Mouse (Mus musculus) midbrain, embryonic 12.5 days (tissue): ENCODE measurements at regions not wholly inside any gene's neighbourhood (a gene's known extent, or its start where the extent isn't known, plus 50 kb on each side); places are given as distances from the start of the nearest gene placed in this dataset.
"Not testable (repeated sequence)": the region's sequence is repeated elsewhere in the genome, so short reads cannot be mapped to it uniquely, and the experiment has no call there.

Experiments
- ATAC-seq: fragments of 200-750 bp; cut with Nextera tagmentation; 2 replicates; pipeline ENCODE4 v1.8.0; 2017; ENCODE audit warnings: low read depth, moderate TSS enrichment, moderate library complexity; ENCODE audit not compliant: low FRiP score
- H3K27ac ChIP-seq: fragments of 300-500 bp; sonication (generic); replicated peaks from 2 replicates; pipeline ENCODE4 v1.5.1; 2016; ENCODE audit warnings: mild to moderate bottlenecking
- H3K27me3 ChIP-seq: fragments of 300-500 bp; sonication (generic); 2 replicates; pipeline ENCODE4 v1.6.1; 2016; ENCODE audit warnings: mild to moderate bottlenecking
- H3K36me3 ChIP-seq: fragments of 300-500 bp; sonication (generic); 2 replicates; pipeline ENCODE4 v1.6.1; 2016
- H3K4me1 ChIP-seq: fragments of 300-500 bp; sonication (generic); 2 replicates; pipeline ENCODE4 v1.6.1; 2016
- H3K4me2 ChIP-seq: fragments of 300-500 bp; sonication (generic); replicated peaks from 2 replicates; pipeline ENCODE4 v1.6.1; 2016; ENCODE audit warnings: mild to moderate bottlenecking, moderate library complexity
- H3K4me3 ChIP-seq: fragments of 300-500 bp; sonication (generic); 2 replicates; pipeline ENCODE4 v1.5.1; 2016; ENCODE audit warnings: mild to moderate bottlenecking
- H3K9ac ChIP-seq: fragments of 300-500 bp; sonication (generic); replicated peaks from 2 replicates; pipeline ENCODE4 v1.6.1; 2016; ENCODE audit warnings: mild to moderate bottlenecking, moderate library complexity
- H3K9me3 ChIP-seq: fragments of 300-500 bp; sonication (generic); 2 replicates; pipeline ENCODE4 v1.6.1; 2016; ENCODE audit warnings: mild to moderate bottlenecking
- WGBS: fragments of 180-500 bp; shearing (Covaris S2); methylation state at CpG from one replicate; pipeline ENCODE4 v1.1.7; 2016; 5-methylcytosine and 5-hydroxymethylcytosine counted together

GRCm38 (mm10) chr10:36884198-36884597 is 90.1 kb upstream of the Hdac2 start:
- WGBS = 80% methylated on average over 2 of the region's 2 CpGs
- Histone ChIP-seq H3K9me3 (no peaks in the 10 kb centered on the region), H3K27me3 (no peaks in the 10 kb centered on the region), H3K4me1 (no peaks in the 10 kb centered on the region), H3K9ac (no peak overlapping the region), H3K36me3 (no peaks in the 10 kb centered on the region), H3K4me3 (no peak overlapping the region), H3K4me2 (no peak overlapping the region), H3K27ac (no peak overlapping the region)
- ATAC-seq = no peak

DNA sequence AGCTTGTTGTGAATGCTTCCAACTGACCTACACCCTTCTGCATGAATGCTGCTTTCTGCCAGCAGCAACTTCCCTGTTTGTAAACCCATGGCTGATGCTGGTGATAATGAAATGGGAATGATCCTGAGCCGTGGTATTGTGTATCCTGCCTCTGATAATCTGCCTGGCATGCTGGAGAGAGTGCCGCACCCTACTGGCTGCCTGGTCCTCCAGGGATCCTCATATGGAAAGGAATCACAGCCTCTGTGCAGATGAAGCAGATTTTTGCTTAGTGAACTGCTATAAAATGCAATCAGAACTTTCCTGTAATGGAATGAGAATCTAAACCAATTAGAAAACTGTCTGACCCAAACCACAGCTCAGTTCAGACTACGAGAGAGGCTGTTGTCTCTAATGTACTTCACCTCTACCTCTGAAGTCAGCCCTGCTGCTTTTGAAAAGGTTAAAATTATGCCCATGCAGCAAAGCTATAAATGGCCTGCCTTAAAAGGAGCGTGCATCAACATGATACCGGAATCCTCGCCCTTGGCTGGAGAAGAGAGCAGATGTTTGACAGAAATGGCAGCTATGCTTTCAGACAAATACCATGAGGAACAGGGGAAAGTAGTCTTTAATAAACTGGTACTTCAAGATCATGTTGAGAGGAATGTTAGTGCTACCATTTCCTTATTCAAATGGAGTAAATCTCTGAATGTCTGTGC is 76.3 kb upstream of the Hdac2 start:
- no peak overlapping the region for H3K9ac ChIP-seq
- H3K4me2 ChIP-seq = no peak overlapping the region
- WGBS = 76% methylated on average over 6 of the region's 6 CpGs
- no peak for ATAC-seq
- H3K4me3 ChIP-seq = no peak overlapping the region
- no peak overlapping the region for H3K27ac ChIP-seq
- H3K36me3 ChIP-seq = no peaks in the 10 kb centered on the region
- H3K27me3 ChIP-seq = no peaks in the 10 kb centered on the region
- H3K9me3 ChIP-seq = no peaks in the 10 kb centered on the region
- no peaks in the 10 kb centered on the region for H3K4me1 ChIP-seq

DNA sequence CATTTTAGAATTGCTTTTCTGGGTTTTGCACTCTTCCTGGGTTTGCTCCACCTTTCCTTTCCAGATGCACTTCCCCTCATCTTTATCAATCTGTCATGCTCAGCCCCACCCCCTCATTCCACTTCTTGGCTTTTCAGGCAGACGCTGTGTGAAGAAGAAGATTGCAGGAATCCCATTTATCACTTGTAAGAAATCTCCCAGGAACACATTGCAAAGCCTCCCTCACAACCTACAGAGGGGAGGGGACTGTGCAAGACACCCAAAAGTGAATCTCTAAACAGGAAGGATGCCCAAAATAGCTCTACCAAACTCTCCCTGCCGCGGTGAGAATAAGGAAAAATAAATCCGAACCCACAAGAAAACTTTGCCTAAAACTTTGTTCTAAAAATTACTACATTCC is 65.5 kb upstream of the Hdac2 start:
- Histone ChIP-seq H3K9ac (no peak overlapping the region), H3K27ac (no peak overlapping the region), H3K4me1 (no peaks in the 10 kb centered on the region), H3K4me2 (no peak overlapping the region), H3K27me3 (no peaks in the 10 kb centered on the region), H3K4me3 (no peak overlapping the region), H3K9me3 (no peaks in the 10 kb centered on the region), H3K36me3 (no peaks in the 10 kb centered on the region)
- 80% methylated on average over 4 of the region's 4 CpGs for whole genome bisulfite sequencing
- ATAC-seq = no peak

GRCm38 (mm10) chr10:36918037-36918436 is 56.3 kb upstream of the Hdac2 start:
- ATAC-seq = 0 out of 2 replicates have a peak, but pooled peaks have one; percentile 41
- H3K36me3 ChIP-seq, H3K27ac ChIP-seq, H3K9ac ChIP-seq, H3K4me2 ChIP-seq, H3K27me3 ChIP-seq, H3K4me3 ChIP-seq, H3K4me1 ChIP-seq, H3K9me3 ChIP-seq: not testable (repeated sequence)
- 70% methylated on average over 2 of the region's 2 CpGs for WGBS

DNA sequence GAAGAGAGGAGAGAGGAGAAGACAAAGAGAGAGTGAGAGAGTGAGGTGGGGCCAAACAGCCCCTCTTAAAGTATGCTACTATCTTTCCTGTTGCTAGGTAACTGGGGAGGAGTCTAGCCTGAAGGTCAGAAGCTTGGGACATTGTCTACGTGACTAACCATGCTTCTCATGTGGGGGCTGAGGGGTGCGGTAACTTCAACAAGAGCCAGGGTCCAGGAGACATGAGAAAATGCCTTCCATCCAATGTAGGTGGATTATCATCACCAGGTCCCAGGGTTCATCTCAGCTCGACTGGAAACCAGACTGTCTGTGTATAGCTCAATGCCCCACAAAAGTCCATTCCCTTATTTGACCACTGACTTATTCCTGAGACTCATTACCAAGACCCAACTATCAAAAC is 50.6 kb upstream of the Hdac2 start:
- 74% methylated on average over 3 of the region's 3 CpGs for WGBS

GRCm38 (mm10) chr10:36924161-36924560 is 50.2 kb upstream of the Hdac2 start:
- no peaks in the 10 kb centered on the region for H3K4me1 ChIP-seq
- no peaks in the 10 kb centered on the region for H3K27me3 ChIP-seq
- H3K36me3 ChIP-seq = no peaks in the 10 kb centered on the region
- H3K9me3 ChIP-seq = no peaks in the 10 kb centered on the region
- H3K4me2 ChIP-seq = no peak overlapping the region
- WGBS = 90% methylated on average over 2 of the region's 2 CpGs
- ATAC-seq = no peak
- H3K9ac ChIP-seq = no peak overlapping the region
- no peak overlapping the region for H3K27ac ChIP-seq
- no peak overlapping the region for H3K4me3 ChIP-seq

More for the DNA sequence above, 50.6 kb upstream of the Hdac2 start:
- no peaks in the 10 kb centered on the region for H3K36me3 ChIP-seq
- H3K4me3 ChIP-seq = no peak overlapping the region
- no peaks in the 10 kb centered on the region for H3K9me3 ChIP-seq
- H3K4me2 ChIP-seq = no peak overlapping the region
- no peak overlapping the region for H3K27ac ChIP-seq
- no peaks in the 10 kb centered on the region for H3K4me1 ChIP-seq
- H3K27me3 ChIP-seq = no peaks in the 10 kb centered on the region
- no peak overlapping the region for H3K9ac ChIP-seq
- ATAC-seq = no peak
